16 mouse cellular contexts compared by ENCODE assay signal in genomic region chr14:58906631-58907030, GRCm38 (mm10).
"Had no signal": no experiment of that assay in that cellular context is flagged by ENCODE, and none has a peak within 500 bp of the region (broad histone marks: within the 10 kb centered on the region; RNA-seq: fewer than 3 reads in every experiment).

No protein-coding gene starts in this region.

- H3K27me3 ChIP-seq: limb, embryonic 12.5 days; limb, embryonic 15.5 days; megakaryocyte, embryonic 14.5 days; stomach, embryonic 15.5 days had no signal

- H3K4me2 ChIP-seq: limb, embryonic 12.5 days; limb, embryonic 15.5 days; liver, embryonic 11.5 days; lung, embryonic 14.5 days; midbrain, embryonic 11.5 days; stomach, embryonic 15.5 days had no signal

- H3K4me3 ChIP-seq: limb, embryonic 12.5 days; limb, embryonic 15.5 days; megakaryocyte, embryonic 14.5 days; stomach, embryonic 15.5 days had no signal

- H3K9me3 ChIP-seq: limb, embryonic 12.5 days; limb, embryonic 15.5 days; stomach, embryonic 15.5 days had no signal

- DNase-seq: kidney, adult 18-20 months; kidney, adult 9 months; kidney, postnatal 14 days; kidney, postnatal 4 days; left cerebral cortex, postnatal 4 days; liver, postnatal 0 days; spleen, adult 18-20 months had no signal

- H3K9ac ChIP-seq: limb, embryonic 12.5 days; limb, embryonic 15.5 days; liver, embryonic 14.5 days; liver, postnatal 0 days; lung, embryonic 14.5 days; stomach, embryonic 15.5 days had no signal

- H3K27ac ChIP-seq: limb, embryonic 12.5 days; limb, embryonic 15.5 days; liver, embryonic 14.5 days; stomach, embryonic 15.5 days had no signal

- H3K36me3 ChIP-seq: limb, embryonic 12.5 days; limb, embryonic 15.5 days; stomach, embryonic 15.5 days had no signal

- H3K4me1 ChIP-seq: limb, embryonic 15.5 days; megakaryocyte, embryonic 14.5 days; stomach, embryonic 15.5 days had no signal

- ATAC-seq: liver, postnatal 0 days; lung, postnatal 0 days had no signal
